In the genomic region with DNA sequence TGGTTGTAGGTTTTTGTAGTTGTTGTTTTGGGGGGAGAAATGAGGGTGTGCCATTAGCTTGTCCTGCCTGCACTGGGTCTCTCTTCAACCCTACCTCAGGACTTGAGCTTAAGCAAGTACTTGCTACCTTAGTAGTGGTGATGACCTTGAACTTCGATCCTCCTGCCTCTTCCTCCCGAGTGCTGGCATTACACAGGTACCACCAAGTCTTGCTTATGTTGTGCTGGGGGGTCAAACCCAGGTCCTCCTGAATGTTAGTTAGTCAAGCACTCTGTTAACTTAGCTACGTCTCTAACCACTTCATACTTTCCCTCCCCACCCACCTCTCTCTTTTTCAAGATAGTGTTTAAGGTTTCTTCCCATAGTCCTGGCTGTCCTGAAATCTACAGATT, we compare ENCODE assay signal across 8 mouse cellular contexts. TPM values are rescaled to one million over a fixed set of nuclear protein-coding genes. Genes with fewer than 3 reads are reported as not detected.
DNase-seq lines count a peak whose midpoint lies in the region; ATAC-seq and TF ChIP-seq lines count a peak whose summit lies in the region.

No protein-coding gene starts in this region.

- H3K27me3 ChIP-seq in kidney, embryonic 15.5 days, result no peaks in the 10 kb centered on the region
- H3K27me3 ChIP-seq in embryonic facial prominence, embryonic 14.5 days (replicated peaks; ENCODE audit: control insufficient read depth, insufficient read depth, low read length), result no peaks in the 10 kb centered on the region
- no peaks in the 10 kb centered on the region for H3K27me3 ChIP-seq in hindbrain, postnatal 0 days (ENCODE audit: insufficient read depth, low read length)
- H3K27me3 ChIP-seq in midbrain, embryonic 14.5 days (ENCODE audit: control insufficient read depth, insufficient read depth, low read length), result no peaks in the 10 kb centered on the region

- H3K4me2 ChIP-seq in kidney, embryonic 15.5 days, result peak overlapping the region; percentile 69
- H3K4me2 ChIP-seq in embryonic facial prominence, embryonic 14.5 days (ENCODE audit: low read depth, low read length), result peak overlapping the region; percentile 68
- H3K4me2 ChIP-seq in hindbrain, postnatal 0 days (ENCODE audit: low read depth, low read length), result peak overlapping the region; percentile 54
- H3K4me2 ChIP-seq in midbrain, embryonic 14.5 days (ENCODE audit: low read length), result peak overlapping the region; percentile 57

- WGBS in kidney, embryonic 15.5 days, result 67% methylated on average over 3 of the region's 3 CpGs
- WGBS in embryonic facial prominence, embryonic 14.5 days, result 65% methylated on average over 3 of the region's 3 CpGs
- WGBS in hindbrain, postnatal 0 days, result 78% methylated on average over 3 of the region's 3 CpGs
- whole genome bisulfite sequencing in midbrain, embryonic 14.5 days, result 70% methylated on average over 3 of the region's 3 CpGs

- TF ChIP-seq CTCF in hindbrain, postnatal 0 days (IDR thresholded peaks at IDR 0.05; ENCODE audit: low read depth), result no peak

- H3K9me3 ChIP-seq in kidney, embryonic 15.5 days (replicated peaks), result no peaks in the 10 kb centered on the region
- H3K9me3 ChIP-seq in embryonic facial prominence, embryonic 14.5 days (ENCODE audit: control insufficient read depth, low read length), result no peaks in the 10 kb centered on the region
- H3K9me3 ChIP-seq in hindbrain, postnatal 0 days (ENCODE audit: low read length), result no peaks in the 10 kb centered on the region
- H3K9me3 ChIP-seq in midbrain, embryonic 14.5 days (ENCODE audit: control insufficient read depth, low read length), result no peaks in the 10 kb centered on the region

- no peak for DNase-seq in kidney, adult 18-20 months
- no peak for DNase-seq in embryonic facial prominence, embryonic 14.5 days (ENCODE audit: low spot score)
- no peak for DNase-seq in hindbrain, postnatal 0 days (ENCODE audit: low spot score)
- DNase-seq in midbrain, embryonic 14.5 days, result no peak
- DNase-seq in spleen, postnatal 4 days (ENCODE audit: low spot score in 2 of 2), result no peak
- DNase-seq in testis, postnatal 10 days (ENCODE audit: low spot score), result no peak
- no peak for DNase-seq in left cerebral cortex, postnatal 14 days (ENCODE audit: low spot score in 2 of 2)

- H3K9ac ChIP-seq in kidney, embryonic 15.5 days, result peak overlapping the region; percentile 35; the same call in 1 of the 2 replicates
- peak overlapping the region; percentile 66 for H3K9ac ChIP-seq in embryonic facial prominence, embryonic 14.5 days (ENCODE audit: low read depth, low read length)
- no peak overlapping the region for H3K9ac ChIP-seq in hindbrain, postnatal 0 days (replicated peaks; ENCODE audit: low read length)
- no peak overlapping the region for H3K9ac ChIP-seq in midbrain, embryonic 14.5 days (replicated peaks; ENCODE audit: low read length)

- peak overlapping the region; percentile 24; the same call in 1 of the 2 replicates for H3K27ac ChIP-seq in kidney, embryonic 15.5 days
- no peak overlapping the region for H3K27ac ChIP-seq in embryonic facial prominence, embryonic 14.5 days (replicated peaks; ENCODE audit: low read depth, low read length)
- H3K27ac ChIP-seq in hindbrain, postnatal 0 days, result no peak overlapping the region
- H3K27ac ChIP-seq in midbrain, embryonic 14.5 days (replicated peaks; ENCODE audit: low read depth, low read length), result no peak overlapping the region

- ATAC-seq in kidney, embryonic 15.5 days (replicated peaks; ENCODE audit: low FRiP score), result no peak
- ATAC-seq in embryonic facial prominence, embryonic 14.5 days (ENCODE audit: low read depth), result no peak
- ATAC-seq in hindbrain, postnatal 0 days, result no peak
- no peak; the same call in 1 of the 2 replicates for ATAC-seq in midbrain, embryonic 14.5 days (ENCODE audit: low FRiP score, low TSS enrichment)

- H3K4me1 ChIP-seq in kidney, embryonic 15.5 days, result peaks cover 59% of the 10 kb centered on the region
- peaks cover 27% of the 10 kb centered on the region for H3K4me1 ChIP-seq in embryonic facial prominence, embryonic 14.5 days (ENCODE audit: control insufficient read depth, insufficient read depth, low read length)
- H3K4me1 ChIP-seq in hindbrain, postnatal 0 days (ENCODE audit: insufficient read depth, low read length), result 0 out of 2 replicates have a peak, but pooled peaks cover 4% of the 10 kb centered on the region
- H3K4me1 ChIP-seq in midbrain, embryonic 14.5 days (ENCODE audit: control insufficient read depth, insufficient read depth, low read length), result peaks cover 8% of the 10 kb centered on the region

- intact Hi-C loops in left cerebral cortex, postnatal 14 days (cut with DNase I), result no loop called here

- H3K4me3 ChIP-seq in kidney, embryonic 15.5 days (replicated peaks), result peak overlapping the region; percentile 36
- peak overlapping the region; percentile 35 for H3K4me3 ChIP-seq in embryonic facial prominence, embryonic 14.5 days (ENCODE audit: low read depth, low read length)
- peak overlapping the region; percentile 27 for H3K4me3 ChIP-seq in hindbrain, postnatal 0 days (ENCODE audit: low read length)
- H3K4me3 ChIP-seq in midbrain, embryonic 14.5 days (replicated peaks; ENCODE audit: low read depth, low read length), result peak overlapping the region; percentile 25

- H3K36me3 ChIP-seq in kidney, embryonic 15.5 days, result no peaks in the 10 kb centered on the region
- H3K36me3 ChIP-seq in embryonic facial prominence, embryonic 14.5 days (ENCODE audit: control insufficient read depth, insufficient read depth, low read length), result no peaks in the 10 kb centered on the region
- no peaks in the 10 kb centered on the region for H3K36me3 ChIP-seq in hindbrain, postnatal 0 days (ENCODE audit: insufficient read depth, low read length)
- H3K36me3 ChIP-seq in midbrain, embryonic 14.5 days (ENCODE audit: control insufficient read depth, insufficient read depth, low read length), result no peaks in the 10 kb centered on the region

RNA-seq across cellular contexts. Expression of a gene that starts 11.7 kb away (rescaled TPM):
- 133 and 143 TPM in 2 replicates for polyA plus RNA-seq in kidney, embryonic 15.5 days (2015; fragmentation: Nextera tagmentation; extraction: Ambion mirVana)
- 128 and 138 TPM in 2 replicates for polyA plus RNA-seq in embryonic facial prominence, embryonic 14.5 days (2014; fragmentation: Nextera tagmentation; extraction: Ambion mirVana)
- total RNA-seq in hindbrain, postnatal 0 days (2014; rRNA removed), result 142 and 198 TPM in 2 replicates
- 99.3 and 104 TPM in 2 replicates for polyA plus RNA-seq in hindbrain, postnatal 0 days (2015; fragmentation: Nextera tagmentation; extraction: Ambion mirVana)
- polyA plus RNA-seq in midbrain, embryonic 14.5 days (2014; fragmentation: Nextera tagmentation; extraction: Ambion mirVana), result 33.5 and 38.8 TPM in 2 replicates
- 10 to 100 TPM; 19.5 to 26.4 TPM for total RNA-seq in left cerebral cortex, postnatal 14 days (2021)

RNA-seq across cellular contexts. Expression of a gene that starts 29.6 kb away (rescaled TPM):
- polyA plus RNA-seq in kidney, embryonic 15.5 days (2015; fragmentation: Nextera tagmentation; extraction: Ambion mirVana), result 16.4 and 20.9 TPM in 2 replicates
- 19.1 and 27.0 TPM in 2 replicates for polyA plus RNA-seq in embryonic facial prominence, embryonic 14.5 days (2014; fragmentation: Nextera tagmentation; extraction: Ambion mirVana)
- 2.1 and 7.1 TPM in 2 replicates for total RNA-seq in hindbrain, postnatal 0 days (2014; rRNA removed)
- 4.8 and 6.1 TPM in 2 replicates for polyA plus RNA-seq in hindbrain, postnatal 0 days (2015; fragmentation: Nextera tagmentation; extraction: Ambion mirVana)
- polyA plus RNA-seq in midbrain, embryonic 14.5 days (2014; fragmentation: Nextera tagmentation; extraction: Ambion mirVana), result 5.4 and 5.6 TPM in 2 replicates
- total RNA-seq in left cerebral cortex, postnatal 14 days (2021), result 1 to 10 TPM; 2.3 to 2.8 TPM

RNA-seq across cellular contexts. Expression of a gene that starts 37.5 kb away (rescaled TPM):
- polyA plus RNA-seq in kidney, embryonic 15.5 days (2015; fragmentation: Nextera tagmentation; extraction: Ambion mirVana), result 29.5 and 31.0 TPM in 2 replicates
- 26.7 and 30.2 TPM in 2 replicates for polyA plus RNA-seq in embryonic facial prominence, embryonic 14.5 days (2014; fragmentation: Nextera tagmentation; extraction: Ambion mirVana)
- total RNA-seq in hindbrain, postnatal 0 days (2014; rRNA removed), result 9.0 and 14.0 TPM in 2 replicates
- 29.4 and 31.2 TPM in 2 replicates for polyA plus RNA-seq in hindbrain, postnatal 0 days (2015; fragmentation: Nextera tagmentation; extraction: Ambion mirVana)
- polyA plus RNA-seq in midbrain, embryonic 14.5 days (2014; fragmentation: Nextera tagmentation; extraction: Ambion mirVana), result 39.9 and 41.4 TPM in 2 replicates
- total RNA-seq in left cerebral cortex, postnatal 14 days (2021), result 10 to 100 TPM; 17.9 to 20.4 TPM

RNA-seq across cellular contexts. Expression of a gene that starts 55.1 kb away (rescaled TPM):
- polyA plus RNA-seq in kidney, embryonic 15.5 days (2015; fragmentation: Nextera tagmentation; extraction: Ambion mirVana), result 141 and 147 TPM in 2 replicates
- polyA plus RNA-seq in embryonic facial prominence, embryonic 14.5 days (2014; fragmentation: Nextera tagmentation; extraction: Ambion mirVana), result 122 and 134 TPM in 2 replicates
- total RNA-seq in hindbrain, postnatal 0 days (2014; rRNA removed), result 182 and 196 TPM in 2 replicates
- 162 and 163 TPM in 2 replicates for polyA plus RNA-seq in hindbrain, postnatal 0 days (2015; fragmentation: Nextera tagmentation; extraction: Ambion mirVana)
- 177 and 184 TPM in 2 replicates for polyA plus RNA-seq in midbrain, embryonic 14.5 days (2014; fragmentation: Nextera tagmentation; extraction: Ambion mirVana)
- 10 to 100 TPM; 90.8 to 90.9 TPM for total RNA-seq in left cerebral cortex, postnatal 14 days (2021)

Comparison
In these comparisons a context has a peak if more than half of its experiments do, and no peak if none do; other contexts are left out.
1. H3K9ac ChIP-seq: peak in kidney, embryonic 15.5 days (single experiment) and embryonic facial prominence, embryonic 14.5 days (single experiment); none in hindbrain, postnatal 0 days (single experiment) and midbrain, embryonic 14.5 days (single experiment).
2. Peak in every context shown above with its lines, with median percentiles within 50 percentile points of each other: H3K4me2 ChIP-seq and H3K4me3 ChIP-seq.